Mouse (Mus musculus): ENCODE data around the gene Zfp433.
"Not testable (repeated sequence)": the region's sequence is repeated elsewhere in the genome, so short reads cannot be mapped to it uniquely, and the experiment has no call there.

Gene Zfp433

GRCm38 (mm10) chr10:81704531-81705301 is at the start of gene Zfp433:
TSS of gene Zfp433 (plus strand) at chr10:81704825.
- not testable (repeated sequence) for DNase-seq (ENCODE audit: low read depth, low spot score)

DNA sequence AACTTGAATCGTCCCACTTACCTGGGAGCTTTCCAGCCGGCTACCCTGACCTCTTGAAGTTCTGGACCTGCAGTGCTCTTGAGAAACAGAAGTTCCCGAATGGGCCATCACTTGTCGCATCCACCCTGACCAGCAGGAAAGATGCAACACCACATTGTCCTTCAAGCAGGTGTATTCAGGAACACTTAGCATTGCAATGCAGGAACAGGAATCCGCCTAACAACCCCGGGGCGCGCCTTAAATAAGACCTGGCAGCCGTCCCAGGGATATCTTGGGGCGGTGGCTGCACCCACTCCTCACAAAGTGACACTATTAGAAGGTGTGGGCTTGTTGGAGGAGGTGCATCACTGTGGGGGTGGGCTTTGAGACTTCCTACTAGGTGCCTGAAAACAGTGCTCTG is 49.4 kb upstream of the Zfp433 start:
- no peak for DNase-seq (ENCODE audit: low read depth, low spot score)

- no peak for DNase-seq (ENCODE audit: low read depth, low spot score)
These were observed 48.5 kb upstream of the Zfp433 start for GRCm38 (mm10) chr10:81656174-81656573.

GRCm38 (mm10) chr10:81687114-81687513 is 17.5 kb upstream of the Zfp433 start:
- not testable (repeated sequence) for DNase-seq (ENCODE audit: low read depth, low spot score)

- DNase-seq (ENCODE audit: low read depth, low spot score): not testable (repeated sequence)
These were observed 66.1 kb downstream of the Zfp433 start, which contains the start of gene Gm3055 for GRCm38 (mm10) chr10:81770506-81771403. TSS of gene Gm3055 (minus strand) at chr10:81771161.

DNA sequence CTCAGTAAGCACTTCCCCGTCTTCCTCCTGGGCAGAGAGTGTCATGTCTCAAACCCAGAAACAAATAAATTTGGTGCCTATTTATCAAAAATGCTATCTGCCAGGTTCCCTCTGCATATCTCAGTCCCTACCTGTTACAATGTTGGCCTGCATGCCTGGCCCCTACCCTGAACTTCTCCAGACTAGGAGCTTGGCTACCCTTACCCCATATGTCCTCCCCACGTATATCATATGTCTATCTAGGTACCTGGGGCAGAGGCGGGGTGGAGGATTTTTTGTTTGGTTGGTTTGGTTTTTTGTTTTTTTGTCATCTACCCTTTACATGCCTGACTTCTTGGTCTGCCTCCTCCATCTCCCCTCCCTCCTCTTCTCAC is 66.8 kb downstream of the Zfp433 start:
- not testable (repeated sequence) for DNase-seq (ENCODE audit: low read depth, low spot score)
